Mouse (Mus musculus): ENCODE measurements around the gene Vps37b. TPM values are rescaled to one million over a fixed set of nuclear protein-coding genes. Genes with fewer than 3 reads are reported as not detected.

Gene Vps37b
- polyA plus RNA-seq, 1 experiment from 2014 or later: 58.1 TPM

DNA sequence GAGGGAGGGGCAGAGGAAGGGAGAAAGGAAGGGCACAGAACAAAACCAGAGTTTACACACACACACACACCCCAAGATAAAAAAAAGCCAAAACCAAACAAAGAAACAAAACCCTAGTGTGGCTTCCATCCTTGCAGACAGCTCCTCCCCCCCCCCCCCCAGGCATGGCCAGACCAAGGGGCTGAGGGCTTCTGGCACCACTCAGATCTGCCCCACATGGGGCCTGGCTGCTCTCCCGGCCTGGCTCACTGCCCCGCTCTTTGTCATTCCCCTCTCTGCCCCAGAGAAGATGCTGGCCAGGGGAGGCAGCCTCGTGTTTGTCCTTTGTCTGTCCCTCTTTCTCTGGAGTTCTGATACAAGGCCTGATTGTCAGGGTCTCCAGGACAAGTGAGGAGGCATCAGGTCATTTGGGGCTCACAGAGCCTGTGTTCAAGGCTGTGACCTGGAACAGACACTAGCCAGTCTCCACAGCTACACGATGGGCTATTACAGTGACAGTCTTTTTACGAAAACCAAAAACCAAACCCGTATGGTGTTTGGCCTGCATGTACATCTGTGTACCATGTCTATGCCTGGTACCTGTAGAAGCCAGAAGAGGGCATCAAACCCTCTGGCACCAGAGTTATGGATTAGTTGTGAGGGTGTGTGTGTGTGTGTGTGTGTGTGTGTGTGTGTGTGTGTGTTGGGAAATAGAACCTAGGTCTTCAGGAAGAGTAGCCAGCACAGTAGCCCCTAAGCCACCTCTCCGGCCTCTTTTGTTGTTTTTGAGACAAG is 38.6 kb downstream of the Vps37b start:
- no peak for DNase-seq (ENCODE audit: low spot score)
- H3K4me3 ChIP-seq: no peak overlapping the region
- no peaks in the 10 kb centered on the region for H3K27me3 ChIP-seq (ENCODE audit: low read depth, poor library complexity, severe bottlenecking)
- no peaks in the 10 kb centered on the region for H3K36me3 ChIP-seq
- WGBS: 69% methylated on average over 7 of the region's 7 CpGs
- H3K9me3 ChIP-seq (replicated peaks): no peaks in the 10 kb centered on the region
- peaks cover 37% of the 10 kb centered on the region for H3K4me1 ChIP-seq
- H3K27ac ChIP-seq (replicated peaks): peak overlapping the region; percentile 29; the same call in 1 of the 2 replicates

DNA sequence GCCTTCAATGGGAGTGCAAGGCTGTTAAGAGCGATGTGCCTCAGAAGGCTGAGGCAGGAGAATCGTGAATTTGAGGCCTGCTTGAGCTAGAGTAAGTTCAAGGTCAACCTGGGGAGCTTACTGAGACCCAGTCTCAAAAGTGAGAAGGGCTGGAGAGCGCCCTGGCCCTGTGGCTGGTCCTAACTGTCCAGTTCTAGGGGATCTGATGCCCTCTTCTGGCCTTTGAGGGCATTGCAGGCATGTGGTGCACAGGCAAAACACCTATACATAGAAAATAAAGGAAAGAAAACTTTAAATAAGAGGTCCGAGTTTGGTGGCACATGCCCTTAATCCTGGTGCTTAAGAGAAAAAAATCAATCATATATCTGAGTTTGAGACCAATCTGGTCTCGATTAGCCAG is 39.3 kb downstream of the Vps37b start:
- 32% methylated on average over 5 of the region's 5 CpGs for WGBS
- peak; percentile 83 for DNase-seq (ENCODE audit: low spot score)
- H3K4me3 ChIP-seq: no peak overlapping the region
- 0 out of 2 replicates have a peak, but pooled peaks cover 4% of the 10 kb centered on the region for H3K27me3 ChIP-seq (ENCODE audit: low read depth, poor library complexity, severe bottlenecking)
- no peaks in the 10 kb centered on the region for H3K9me3 ChIP-seq (replicated peaks)
- H3K36me3 ChIP-seq: no peaks in the 10 kb centered on the region
- H3K27ac ChIP-seq (replicated peaks): no peak overlapping the region
- peaks cover 37% of the 10 kb centered on the region for H3K4me1 ChIP-seq

DNA sequence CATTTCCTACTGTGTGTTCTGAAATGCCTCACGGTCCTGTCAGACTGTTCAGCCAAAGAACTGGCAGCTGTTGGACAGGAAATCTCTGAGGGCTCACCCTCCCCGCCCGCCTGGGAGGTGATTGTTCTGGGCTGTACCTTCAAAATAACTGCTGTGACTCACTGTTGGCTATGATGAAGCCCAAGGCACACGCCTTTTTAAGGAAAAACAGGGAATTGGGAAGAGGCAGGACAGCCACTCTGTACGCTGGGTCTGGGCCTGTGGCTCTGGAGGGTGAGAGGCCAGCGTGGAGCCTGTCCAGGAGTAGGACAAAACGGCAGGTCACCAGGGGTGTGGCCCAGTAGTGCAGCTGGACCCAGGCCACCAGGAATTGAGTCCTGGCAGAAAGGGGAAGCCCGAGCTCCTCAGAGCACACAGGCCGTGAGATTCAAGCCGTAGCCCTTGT is 39.9 kb downstream of the Vps37b start:
- Histone ChIP-seq H3K36me3 (no peaks in the 10 kb centered on the region), H3K27ac (replicated peaks) (no peak overlapping the region), H3K4me1 (peaks cover 36% of the 10 kb centered on the region), H3K9me3 (replicated peaks) (no peaks in the 10 kb centered on the region), H3K4me3 (no peak overlapping the region), H3K27me3 (ENCODE audit: low read depth, poor library complexity, severe bottlenecking) (0 out of 2 replicates have a peak, but pooled peaks cover 4% of the 10 kb centered on the region)
- DNase-seq (ENCODE audit: low spot score): no peak
- 86% methylated on average over 10 of the region's 10 CpGs for WGBS

DNA sequence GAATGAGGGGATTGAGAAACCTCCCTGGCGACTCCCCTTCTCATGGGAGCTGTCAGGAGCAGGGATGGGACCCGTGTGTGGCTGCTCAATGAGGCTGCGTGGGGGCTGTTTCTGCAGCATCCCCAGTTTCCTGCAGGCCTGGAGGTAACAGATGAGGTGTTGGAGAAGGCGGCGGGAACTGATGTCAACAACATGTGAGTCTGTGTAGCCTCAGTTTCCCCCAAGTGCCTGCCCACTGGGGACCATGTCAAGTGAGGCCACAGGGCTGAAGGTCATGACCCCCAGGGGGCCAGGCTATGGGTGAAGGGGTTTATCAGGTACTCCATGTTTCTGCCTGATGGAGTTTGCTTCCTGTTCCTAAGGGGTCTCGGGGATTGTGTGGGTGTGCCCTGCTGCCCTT is 40.7 kb downstream of the Vps37b start:
- Histone ChIP-seq H3K27ac (replicated peaks) (no peak overlapping the region), H3K4me3 (no peak overlapping the region), H3K4me1 (peaks cover 35% of the 10 kb centered on the region), H3K27me3 (ENCODE audit: low read depth, poor library complexity, severe bottlenecking) (0 out of 2 replicates have a peak, but pooled peaks cover 4% of the 10 kb centered on the region), H3K9me3 (replicated peaks) (no peaks in the 10 kb centered on the region), H3K36me3 (no peaks in the 10 kb centered on the region)
- 87% methylated on average over 6 of the region's 6 CpGs for WGBS
- DNase-seq (ENCODE audit: low spot score): no peak

DNA sequence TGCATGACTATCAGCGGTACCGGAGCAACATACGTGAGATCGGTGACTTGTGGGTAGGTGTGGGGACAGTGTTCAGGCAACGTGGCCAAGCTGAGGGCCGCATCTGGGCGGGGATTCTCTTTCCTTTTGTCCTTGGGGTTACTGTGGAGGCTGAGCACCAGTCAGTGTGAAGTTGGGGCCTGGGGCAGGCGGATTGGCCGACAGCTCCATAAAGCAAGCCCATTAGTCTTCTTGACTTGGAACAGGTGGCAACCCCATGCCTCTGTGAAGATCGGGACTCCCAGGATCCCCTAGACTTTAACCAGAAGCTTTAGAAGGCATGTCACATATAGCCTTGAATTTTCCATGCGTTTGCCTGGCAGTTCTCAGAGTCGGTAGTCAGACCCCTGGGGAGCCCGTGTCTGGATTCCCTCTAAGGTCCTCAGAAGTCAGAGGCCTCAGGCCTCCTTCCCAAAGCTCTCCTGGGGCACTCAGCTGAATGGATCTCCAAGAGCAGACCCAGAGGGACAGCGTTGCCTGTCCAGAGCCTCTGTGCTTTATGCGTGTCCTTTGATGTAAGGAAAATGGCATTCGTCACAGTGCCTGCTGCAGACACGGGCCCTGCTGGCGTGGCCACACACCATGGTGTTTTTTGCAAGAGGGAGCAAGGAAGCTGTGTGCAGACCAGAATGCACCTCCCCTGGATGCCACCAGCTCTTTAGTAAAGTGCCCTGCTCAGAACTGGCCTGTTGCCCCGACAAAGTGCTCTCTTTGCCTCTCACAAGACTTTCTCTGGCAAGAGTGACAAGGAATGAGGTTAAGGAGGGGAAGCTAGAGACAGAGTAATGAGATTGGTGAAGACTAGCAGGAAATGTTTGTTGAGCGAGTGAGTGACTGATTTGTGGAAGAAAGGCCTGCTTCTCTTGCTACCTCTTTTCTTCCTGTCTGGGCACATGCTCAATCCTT is 41.9 kb downstream of the Vps37b start:
- Histone ChIP-seq H3K4me3 (no peak overlapping the region), H3K27me3 (ENCODE audit: low read depth, poor library complexity, severe bottlenecking) (0 out of 2 replicates have a peak, but pooled peaks cover 4% of the 10 kb centered on the region), H3K4me1 (peaks cover 37% of the 10 kb centered on the region), H3K9me3 (replicated peaks) (no peaks in the 10 kb centered on the region), H3K27ac (replicated peaks) (peak overlapping the region; percentile 42; the same call in 1 of the 2 replicates), H3K36me3 (no peaks in the 10 kb centered on the region)
- 82% methylated on average over 20 of the region's 20 CpGs for WGBS
- DNase-seq (ENCODE audit: low spot score): no peak

DNA sequence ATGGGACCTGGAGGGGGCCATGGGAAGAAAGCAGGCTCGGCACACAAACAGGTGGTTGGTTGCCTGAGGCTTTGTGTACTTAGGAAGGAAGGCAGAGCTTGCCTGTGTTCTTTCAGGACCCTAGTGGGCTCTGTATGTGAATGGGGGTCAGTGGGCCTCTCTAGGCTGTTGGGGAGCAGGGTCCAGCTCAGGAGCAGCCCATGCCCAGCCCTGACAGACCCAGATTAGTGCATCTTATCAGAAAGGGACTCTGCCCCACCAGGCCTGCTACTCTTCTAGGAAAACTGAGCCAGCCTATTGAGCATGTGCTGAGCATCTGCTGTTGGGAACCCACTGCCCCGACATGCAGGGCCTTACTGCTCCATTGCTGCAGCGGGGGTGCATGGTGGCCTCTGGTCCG is 44.6 kb downstream of the Vps37b start:
- Histone ChIP-seq H3K27ac (replicated peaks) (peak overlapping the region; percentile 38; the same call in 1 of the 2 replicates), H3K4me3 (no peak overlapping the region), H3K36me3 (no peaks in the 10 kb centered on the region), H3K4me1 (peaks cover 38% of the 10 kb centered on the region), H3K27me3 (ENCODE audit: low read depth, poor library complexity, severe bottlenecking) (0 out of 2 replicates have a peak, but pooled peaks cover 4% of the 10 kb centered on the region), H3K9me3 (replicated peaks) (no peaks in the 10 kb centered on the region)
- no peak for DNase-seq (ENCODE audit: low spot score)
- WGBS: 79% methylated on average over 4 of the region's 4 CpGs

DNA sequence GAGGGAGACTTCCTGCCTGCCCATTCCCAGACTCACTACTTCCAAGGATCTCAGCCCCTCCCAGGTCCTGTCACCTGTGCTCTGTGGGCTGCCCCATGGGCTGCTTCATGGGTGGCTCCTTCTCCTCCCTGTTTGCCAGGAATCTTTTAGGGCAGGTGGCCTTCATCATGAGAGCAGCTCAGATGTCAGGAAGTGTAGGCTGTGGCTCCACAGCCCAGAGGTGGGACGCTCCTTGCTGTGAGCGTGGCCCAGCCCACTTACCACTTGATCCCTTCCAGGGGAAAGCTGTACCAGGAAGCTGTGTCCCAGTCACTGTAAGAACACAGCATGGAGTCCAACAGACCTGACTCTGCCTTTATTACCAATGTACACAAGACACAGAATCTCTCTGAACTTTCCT is 45.1 kb downstream of the Vps37b start:
- Histone ChIP-seq H3K4me1 (peaks cover 35% of the 10 kb centered on the region), H3K27ac (replicated peaks) (no peak overlapping the region), H3K9me3 (replicated peaks) (no peaks in the 10 kb centered on the region), H3K4me3 (no peak overlapping the region), H3K27me3 (ENCODE audit: low read depth, poor library complexity, severe bottlenecking) (0 out of 2 replicates have a peak, but pooled peaks cover 4% of the 10 kb centered on the region), H3K36me3 (no peaks in the 10 kb centered on the region)
- 74% methylated on average over 2 of the region's 2 CpGs for WGBS
- DNase-seq (ENCODE audit: low spot score): no peak

DNA sequence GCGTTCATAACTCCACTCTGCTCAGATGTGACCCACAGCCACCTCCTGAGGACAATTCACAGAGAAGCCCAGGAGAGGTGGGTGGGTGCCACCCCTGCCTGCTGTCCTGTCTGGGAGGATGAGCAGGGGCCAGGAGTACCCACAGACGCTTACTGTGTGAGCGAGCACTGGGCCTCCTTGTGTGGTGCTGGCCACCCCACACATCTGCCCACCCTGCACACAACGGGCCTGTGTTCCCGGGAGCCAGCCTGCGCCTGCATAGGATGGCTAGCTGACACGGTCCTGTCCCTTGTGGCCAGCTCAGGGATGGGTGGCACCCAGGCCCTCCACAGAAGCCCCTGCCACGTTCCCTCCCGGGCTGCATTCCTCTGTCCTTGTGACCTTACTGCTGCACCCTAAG is 46.6 kb downstream of the Vps37b start:
- no peaks in the 10 kb centered on the region for H3K36me3 ChIP-seq
- no peak for DNase-seq (ENCODE audit: low spot score)
- peak overlapping the region; percentile 49 for H3K27ac ChIP-seq (replicated peaks)
- 88% methylated on average over 9 of the region's 9 CpGs for WGBS
- no peak overlapping the region for H3K4me3 ChIP-seq
- H3K27me3 ChIP-seq (ENCODE audit: low read depth, poor library complexity, severe bottlenecking): 0 out of 2 replicates have a peak, but pooled peaks cover 4% of the 10 kb centered on the region
- no peaks in the 10 kb centered on the region for H3K9me3 ChIP-seq (replicated peaks)
- peaks cover 29% of the 10 kb centered on the region for H3K4me1 ChIP-seq

DNA sequence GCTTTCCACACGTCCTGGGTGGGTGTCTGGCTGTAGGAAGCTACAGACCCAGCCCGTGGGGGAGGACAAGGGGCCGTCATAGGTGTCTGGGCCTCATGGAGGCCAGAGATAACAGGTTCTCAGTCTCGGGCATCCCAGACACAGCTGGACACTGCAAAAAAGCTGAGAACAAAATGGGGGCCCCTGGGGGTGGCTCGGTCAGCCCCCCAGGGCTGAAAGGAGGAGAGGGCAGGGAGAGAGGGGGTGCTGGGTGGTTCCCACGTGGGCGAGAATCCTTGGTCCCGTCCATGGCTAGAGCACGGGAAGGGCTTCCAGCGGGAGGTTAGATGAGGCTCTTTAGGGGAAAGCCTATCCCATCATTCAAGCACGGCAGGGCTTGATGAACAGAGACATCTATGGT is 49.2 kb downstream of the Vps37b start:
- Histone ChIP-seq H3K27me3 (ENCODE audit: low read depth, poor library complexity, severe bottlenecking) (no peaks in the 10 kb centered on the region), H3K27ac (replicated peaks) (no peak overlapping the region), H3K9me3 (replicated peaks) (no peaks in the 10 kb centered on the region), H3K4me3 (no peak overlapping the region), H3K36me3 (no peaks in the 10 kb centered on the region), H3K4me1 (peaks cover 28% of the 10 kb centered on the region)
- DNase-seq (ENCODE audit: low spot score): no peak
- WGBS: 84% methylated on average over 11 of the region's 11 CpGs

DNA sequence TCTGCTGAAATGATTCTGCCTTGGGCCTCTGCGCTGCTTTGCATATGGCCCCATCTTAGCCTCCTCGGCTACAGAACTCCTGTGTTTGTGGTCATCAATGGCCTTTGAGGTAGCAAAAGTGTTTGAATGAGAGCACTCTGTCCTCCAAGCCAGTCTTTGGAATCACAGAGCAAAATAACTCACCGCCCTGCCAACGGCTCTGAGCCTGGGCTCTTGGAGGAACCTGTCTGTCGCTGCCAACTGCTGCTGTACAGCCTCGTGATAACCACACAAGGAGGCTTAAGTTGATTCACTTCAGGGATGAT is 50.9 kb downstream of the Vps37b start:
- Histone ChIP-seq H3K4me1 (peaks cover 28% of the 10 kb centered on the region), H3K36me3 (no peaks in the 10 kb centered on the region), H3K9me3 (replicated peaks) (no peaks in the 10 kb centered on the region), H3K27ac (replicated peaks) (no peak overlapping the region), H3K4me3 (no peak overlapping the region), H3K27me3 (ENCODE audit: low read depth, poor library complexity, severe bottlenecking) (peaks cover 7% of the 10 kb centered on the region; the same call in 1 of the 2 replicates)
- no peak for DNase-seq (ENCODE audit: low spot score)
- WGBS: 89% methylated on average over 6 of the region's 6 CpGs

DNA sequence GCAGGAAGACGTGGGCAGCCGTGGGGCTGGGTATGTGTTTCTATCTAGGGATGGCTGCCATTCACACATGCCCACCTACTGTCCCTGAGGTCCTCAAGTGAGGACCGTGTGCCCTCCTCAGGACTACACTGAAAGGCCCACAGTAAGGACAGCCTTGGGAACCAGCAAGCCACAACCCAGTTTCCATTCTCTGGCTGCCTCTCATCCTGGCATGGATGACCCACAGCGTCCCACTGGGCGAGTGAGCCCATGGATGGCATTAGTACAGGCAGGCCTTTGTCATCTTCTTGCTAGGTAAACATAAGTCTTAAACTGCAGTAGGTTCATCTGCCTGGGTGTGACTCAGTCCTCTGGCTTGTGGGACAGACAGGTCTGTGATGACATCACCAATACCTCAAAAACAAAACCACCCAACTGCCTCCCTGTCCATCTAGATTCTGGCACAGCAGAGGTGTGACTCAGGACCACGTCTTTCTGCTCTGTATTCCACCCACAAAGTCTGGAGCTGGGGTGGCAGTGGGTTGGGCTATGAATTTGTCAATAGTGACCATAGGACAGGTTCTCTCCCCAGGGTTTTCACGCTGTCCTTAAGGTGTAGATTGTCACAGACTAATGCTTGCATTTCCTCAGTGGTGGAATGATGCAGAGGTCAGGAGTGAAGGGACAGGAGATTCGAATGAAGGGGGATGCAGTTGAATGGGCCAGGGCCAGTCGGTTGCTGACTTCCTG is 51.4 kb downstream of the Vps37b start:
- no peaks in the 10 kb centered on the region for H3K36me3 ChIP-seq
- H3K27ac ChIP-seq (replicated peaks): no peak overlapping the region
- H3K4me3 ChIP-seq: no peak overlapping the region
- H3K27me3 ChIP-seq (ENCODE audit: low read depth, poor library complexity, severe bottlenecking): peaks cover 13% of the 10 kb centered on the region
- H3K4me1 ChIP-seq: peaks cover 30% of the 10 kb centered on the region
- H3K9me3 ChIP-seq (replicated peaks): no peaks in the 10 kb centered on the region
- WGBS: 85% methylated on average over 9 of the region's 9 CpGs
- no peak for DNase-seq (ENCODE audit: low spot score)

DNA sequence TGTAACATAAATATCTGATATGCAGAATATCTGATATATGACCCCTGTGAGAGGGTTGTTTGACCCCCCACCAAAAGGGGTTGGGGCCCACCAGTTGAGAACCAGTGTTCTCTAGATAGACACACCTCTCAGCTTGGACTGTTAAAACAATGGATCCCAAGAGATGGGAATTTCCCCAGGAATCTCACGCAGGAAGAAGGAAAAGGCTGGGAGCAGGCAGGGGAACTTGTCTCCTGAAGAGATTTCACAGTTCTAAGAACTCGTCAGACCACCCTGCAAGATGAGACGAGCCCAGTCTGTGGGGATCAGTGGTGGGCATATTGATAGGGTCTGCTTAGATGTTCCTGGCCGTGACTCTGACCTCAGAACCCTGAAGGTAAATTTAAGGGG is 52.1 kb downstream of the Vps37b start:
- no peak for DNase-seq (ENCODE audit: low spot score)
- H3K27me3 ChIP-seq (ENCODE audit: low read depth, poor library complexity, severe bottlenecking): peaks cover 20% of the 10 kb centered on the region
- whole genome bisulfite sequencing: 76% methylated on average over 4 of the region's 4 CpGs

More for the DNA sequence above, 52.1 kb downstream of the Vps37b start:
- Histone ChIP-seq H3K4me3 (no peak overlapping the region), H3K27ac (replicated peaks) (no peak overlapping the region), H3K36me3 (no peaks in the 10 kb centered on the region), H3K4me1 (peaks cover 30% of the 10 kb centered on the region), H3K9me3 (replicated peaks) (no peaks in the 10 kb centered on the region)

Data from midbrain, embryonic 10.5 days (tissue).